Mouse (Mus musculus): Measurements from ENCODE around the gene 4930505A04Rik.
"Not testable (repeated sequence)": the region's sequence is repeated elsewhere in the genome, so short reads cannot be mapped to it uniquely, and the experiment has no call there.

Gene 4930505A04Rik

DNA sequence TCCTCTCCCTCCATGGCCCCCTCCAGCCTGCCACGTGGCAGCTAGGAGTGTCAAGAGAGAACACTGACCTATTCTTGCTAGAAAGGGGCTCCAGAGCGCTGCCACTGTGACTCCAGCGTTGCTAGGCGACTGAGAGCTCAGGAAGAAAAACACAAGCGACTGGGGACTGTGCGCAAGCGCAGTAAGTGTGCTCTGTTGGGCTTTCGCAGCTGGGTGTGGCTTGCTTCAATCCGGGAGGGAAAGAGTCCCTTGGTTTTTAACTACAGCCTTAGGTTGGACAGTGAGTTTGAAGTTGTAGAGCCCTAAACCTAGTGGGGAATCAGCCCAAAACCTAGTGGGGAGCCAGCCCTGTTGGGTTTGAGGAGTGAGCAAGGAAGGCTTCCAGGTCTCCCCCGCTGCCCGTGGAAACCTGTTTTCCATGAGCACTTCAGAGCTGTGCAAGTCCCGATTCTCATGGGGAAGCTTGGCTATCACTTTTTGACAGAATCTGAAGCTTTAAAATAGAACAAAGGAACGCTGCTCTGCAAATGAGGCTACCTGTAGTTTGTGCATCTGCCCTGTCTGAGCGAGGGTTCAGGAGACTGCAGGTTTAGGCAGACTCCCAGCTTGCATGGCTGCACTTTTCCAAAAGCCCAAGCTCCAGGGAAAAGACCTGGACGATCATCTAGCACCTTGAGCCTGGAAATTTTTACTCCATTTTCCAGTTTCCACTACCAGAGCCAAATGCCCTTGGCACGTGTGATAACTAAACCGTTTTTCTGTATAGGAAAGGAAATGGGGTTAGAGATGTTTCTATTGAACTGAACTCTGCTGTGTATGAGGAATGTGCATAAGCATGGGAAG, at the start of gene 4930505A04Rik:
Gene 4930505A04Rik, minus strand, starts transcription at position 77 of the 843 bp plus-strand sequence.
- peak; percentile 71 to 77 for DNase-seq (ENCODE audit: low spot score in 2 of 2)

GRCm38 (mm10) chr11:30517133-30517532, 45.5 kb upstream of the 4930505A04Rik start:
- no peak for DNase-seq (ENCODE audit: low spot score in 2 of 2)

DNA sequence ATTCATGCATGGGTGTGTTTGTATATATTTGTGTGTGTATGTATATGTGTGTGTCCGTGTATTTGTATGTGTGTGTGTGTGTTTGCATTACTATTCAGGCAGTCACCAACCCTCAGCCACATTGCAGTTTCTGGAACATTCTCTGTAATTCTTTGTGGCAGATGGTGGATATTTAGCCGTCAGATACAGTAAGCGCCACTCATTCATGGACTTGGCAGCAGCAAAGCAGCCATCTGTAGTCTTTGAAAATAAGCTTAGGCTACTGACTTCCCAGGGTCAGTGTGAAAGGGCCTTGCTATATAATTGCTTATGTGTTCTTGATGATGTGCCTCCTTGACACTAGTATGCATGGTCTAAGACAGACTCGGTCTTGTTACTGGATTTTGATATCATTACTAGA, 36.6 kb upstream of the 4930505A04Rik start:
- DNase-seq (ENCODE audit: low spot score in 2 of 2) = no peak

GRCm38 (mm10) chr11:30498738-30499355, 27.2 kb upstream of the 4930505A04Rik start:
- no peak for DNase-seq (ENCODE audit: low spot score in 2 of 2)

DNA sequence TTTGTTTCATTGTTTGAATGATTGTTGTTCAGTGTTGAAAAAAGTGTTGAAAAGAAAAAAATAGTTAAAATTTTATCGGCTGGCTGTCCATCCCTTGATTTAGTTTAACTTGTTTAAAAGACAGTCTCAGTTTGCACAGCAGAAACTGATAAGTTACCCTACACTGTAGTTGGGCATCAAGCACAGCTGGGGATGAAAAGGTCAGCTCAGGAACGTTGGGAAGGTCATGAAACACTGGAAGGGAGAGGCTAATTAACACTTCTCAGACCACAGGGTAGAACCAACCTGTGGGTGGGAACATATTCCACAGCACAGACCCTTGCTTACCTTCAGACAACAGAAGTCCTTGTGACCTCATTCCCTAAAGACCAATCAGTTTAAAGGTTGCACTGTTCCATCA, 25.5 kb upstream of the 4930505A04Rik start:
- DNase-seq (ENCODE audit: low spot score in 2 of 2) = no peak

GRCm38 (mm10) chr11:30491515-30492260, 20.1 kb upstream of the 4930505A04Rik start:
- no peak for DNase-seq (ENCODE audit: low spot score in 2 of 2)

DNA sequence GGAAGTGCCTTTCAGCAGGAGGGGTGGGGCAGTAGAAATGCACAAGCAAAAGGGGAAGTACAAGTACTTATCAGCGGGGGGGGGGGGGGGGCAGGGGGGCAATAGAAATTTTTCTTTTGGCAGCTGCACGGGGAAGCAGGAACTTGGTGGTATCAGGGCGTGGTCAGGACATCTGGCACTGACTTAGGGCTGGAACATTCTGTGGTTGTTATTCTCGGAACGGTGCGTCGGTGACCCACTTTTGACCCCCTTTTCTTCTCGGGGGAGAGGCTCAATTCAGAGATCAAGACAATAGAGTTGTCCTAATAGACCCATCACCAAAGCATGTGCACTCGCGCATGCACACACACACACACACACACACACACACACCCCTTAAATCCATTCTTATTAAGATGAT, 16.6 kb upstream of the 4930505A04Rik start:
- DNase-seq (ENCODE audit: low spot score in 2 of 2) = no peak

GRCm38 (mm10) chr11:30483286-30483685, 11.7 kb upstream of the 4930505A04Rik start:
- no peak for DNase-seq (ENCODE audit: low spot score in 2 of 2)

- DNase-seq (ENCODE audit: low spot score in 2 of 2) = no peak
Observed at GRCm38 (mm10) chr11:30471187-30471586, 440 bp downstream of the 4930505A04Rik start.

DNA sequence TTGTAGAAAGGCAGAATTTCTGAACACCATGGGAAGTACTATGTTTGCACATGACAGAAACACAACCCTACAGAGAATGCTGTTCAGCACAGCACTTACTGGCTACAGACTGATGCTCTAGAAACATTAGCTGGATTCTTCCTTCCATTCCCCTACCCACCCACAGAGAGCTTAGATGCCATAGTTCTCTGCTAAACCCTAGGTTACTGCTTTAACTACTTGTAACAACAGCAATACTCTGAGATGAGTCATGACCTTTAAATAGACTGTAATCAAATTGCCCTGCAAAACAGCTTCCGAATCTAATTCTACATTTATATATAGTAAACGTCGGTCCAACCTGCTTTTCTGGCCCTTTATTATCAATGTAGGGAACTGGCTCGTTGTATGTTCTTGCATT, 17.3 kb downstream of the 4930505A04Rik start:
- no peak for DNase-seq (ENCODE audit: low spot score in 2 of 2)

DNA sequence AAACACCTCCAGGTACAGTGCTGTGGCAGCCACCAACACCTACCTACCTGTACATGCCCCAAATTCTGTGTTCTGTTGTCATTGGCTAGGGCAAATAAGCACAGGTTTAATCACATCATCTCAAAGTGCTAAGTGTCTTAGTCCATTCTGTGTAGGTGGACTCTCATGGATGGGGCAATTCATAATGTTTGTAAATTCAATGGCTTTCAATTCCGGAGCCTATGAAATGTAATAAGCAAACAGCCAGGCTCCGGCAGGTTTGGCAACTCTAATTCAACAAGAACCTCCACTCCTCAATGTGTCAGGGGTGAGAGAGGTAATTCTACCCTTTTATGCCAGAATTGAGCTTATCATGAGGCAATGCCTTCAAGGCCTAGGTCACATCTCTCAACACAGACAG, 23.5 kb downstream of the 4930505A04Rik start:
- DNase-seq (ENCODE audit: low spot score in 2 of 2) = no peak

GRCm38 (mm10) chr11:30447561-30447960, 24.1 kb downstream of the 4930505A04Rik start:
- no peak for DNase-seq (ENCODE audit: low spot score in 2 of 2)

DNA sequence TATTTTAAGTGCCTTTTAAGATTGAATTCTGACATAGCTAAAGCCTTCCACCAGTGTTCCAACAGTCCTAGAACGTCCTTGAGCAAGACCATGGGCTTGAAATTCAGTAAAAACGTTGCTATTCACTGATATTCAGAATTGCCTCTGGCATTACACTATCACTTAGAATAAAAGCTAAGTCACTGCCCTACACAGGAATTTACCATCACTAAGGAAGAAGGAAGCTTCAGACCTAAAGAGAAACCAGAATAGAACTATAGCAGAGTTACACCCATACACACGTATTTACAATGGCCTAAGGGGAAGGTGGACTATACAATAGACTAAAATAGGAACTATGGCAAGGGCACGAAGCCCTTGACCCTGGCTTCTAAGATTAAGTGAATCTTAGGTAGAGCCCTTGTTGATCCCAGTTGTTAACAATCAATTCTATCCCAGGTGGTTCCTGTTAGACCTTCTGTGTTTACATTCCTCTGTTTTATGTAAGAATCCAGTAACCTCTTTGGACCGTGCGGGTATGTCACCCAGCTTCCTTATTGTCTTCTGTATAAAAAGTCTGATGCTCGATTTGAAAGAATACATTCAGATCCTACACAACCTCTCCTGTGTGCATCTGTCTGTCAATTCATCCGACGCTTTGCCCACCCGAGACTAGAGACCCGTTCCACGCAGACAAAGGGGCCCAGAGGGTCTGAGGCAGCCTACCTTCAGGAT, 27.3 kb downstream of the 4930505A04Rik start:
- not testable (repeated sequence) for DNase-seq (ENCODE audit: low spot score in 2 of 2)

GRCm38 (mm10) chr11:30443746-30444145, 27.9 kb downstream of the 4930505A04Rik start:
- DNase-seq (ENCODE audit: low spot score in 2 of 2) = no peak

DNA sequence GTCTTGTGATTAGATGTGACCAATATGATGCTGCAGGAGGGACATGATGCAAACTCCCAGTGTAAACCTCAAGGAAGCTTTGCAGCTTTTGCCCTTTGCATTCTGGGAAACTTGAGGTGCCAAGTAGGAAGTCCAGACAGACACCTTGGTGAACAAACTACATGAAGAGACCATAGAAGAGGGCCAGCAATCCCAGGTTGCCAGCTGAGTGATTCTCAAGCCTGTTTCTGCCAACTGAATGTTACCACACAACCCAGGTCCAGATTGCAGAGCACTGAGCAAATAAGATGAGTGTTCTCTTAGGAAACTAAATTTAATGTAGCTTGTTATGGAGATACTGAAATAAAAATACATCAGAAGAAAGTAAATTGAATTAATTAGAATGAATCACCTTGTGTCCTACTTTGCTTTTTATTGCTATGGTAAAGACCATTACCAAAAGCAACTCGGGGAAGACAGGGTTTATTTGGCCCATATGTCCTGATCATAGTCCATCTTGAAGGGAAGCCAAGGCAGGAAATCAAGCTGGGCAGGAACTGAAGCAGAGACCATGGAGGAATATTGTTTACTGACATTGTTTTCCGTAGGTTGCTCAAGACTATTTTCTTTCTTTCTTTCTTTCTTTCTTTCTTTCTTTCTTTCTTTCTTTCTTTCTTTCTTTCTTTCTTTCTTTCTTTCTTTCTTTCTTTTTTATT, 38.2 kb downstream of the 4930505A04Rik start:
- DNase-seq (ENCODE audit: low spot score in 2 of 2) = no peak

GRCm38 (mm10) chr11:30405581-30405980, 66.0 kb downstream of the 4930505A04Rik start:
- peak in 1 of 2 experiments; percentile 13 for DNase-seq (ENCODE audit: low spot score in 2 of 2)

DNA sequence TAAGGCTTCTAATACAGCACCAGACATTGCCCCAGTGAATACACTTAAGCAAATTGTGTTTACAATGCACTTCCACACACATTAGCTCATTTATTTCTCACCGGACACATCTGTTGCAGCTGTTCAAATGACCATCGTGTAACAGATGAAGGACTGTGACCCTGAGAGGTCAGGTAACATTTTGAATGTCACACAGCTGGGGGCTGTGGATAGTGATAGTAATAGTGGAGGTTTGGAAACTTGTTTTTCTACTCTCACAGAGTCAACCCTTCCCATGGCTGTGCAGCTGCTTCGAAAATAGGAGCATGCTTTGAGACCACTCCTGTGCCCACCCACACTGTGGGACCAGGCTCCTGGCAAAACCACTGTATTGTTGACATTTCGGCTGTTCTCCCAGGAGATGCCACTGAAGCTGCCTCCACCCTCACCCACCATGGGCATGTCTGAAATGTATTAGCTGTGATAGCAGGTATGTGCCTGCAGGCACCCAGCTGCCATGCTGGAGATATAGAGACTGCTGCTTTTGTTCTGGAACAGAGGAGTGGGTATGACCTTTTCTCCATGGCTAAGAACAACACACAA, 66.9 kb downstream of the 4930505A04Rik start:
- DNase-seq (ENCODE audit: low spot score in 2 of 2) = no peak

GRCm38 (mm10) chr11:30394351-30394750, 77.3 kb downstream of the 4930505A04Rik start:
- DNase-seq (ENCODE audit: low spot score in 2 of 2) = no peak

- no peak for DNase-seq (ENCODE audit: low spot score in 2 of 2)
Observed at GRCm38 (mm10) chr11:30383076-30383475, 88.6 kb downstream of the 4930505A04Rik start.
